Mouse (Mus musculus): ENCODE measurements around the gene Cox10.

GRCm38 (mm10) chr11:63957207-63957606 lies 122.1 kb downstream of the Cox10 start:
- TF ChIP-seq POLR2A (IDR thresholded peaks at IDR 0.05; ENCODE audit: low read depth, low read length) (no peak), CTCF (conservative IDR thresholded peaks at IDR 0.05; ENCODE audit: insufficient read depth, insufficient read length, low read depth, low read length) (peak; percentile 59)

Measured in kidney, adult 2 months (tissue).